Mouse (Mus musculus): ENCODE measurements around the gene AA986860. TPM values are rescaled to one million over a fixed set of nuclear protein-coding genes. Genes with fewer than 3 reads are reported as not detected.

The AA986860 gene
- polyA plus RNA-seq (2012; rRNA removed) = 0.67 and 0.72 TPM in 2 replicates

GRCm38 (mm10) chr1:130731741-130732337, at the start of gene AA986860:
AA986860 (plus strand) TSS chr1:130731976.

GRCm38 (mm10) chr1:130715561-130716217, 16.1 kb upstream of the AA986860 start, which contains the start of gene Gm29427:
Gm29427 (minus strand) TSS chr1:130715799.

GRCm38 (mm10) chr1:130717291-130717871, 14.4 kb upstream of the AA986860 start, which contains the start of gene Yod1:
Yod1 (plus strand) TSS chr1:130717327.

GRCm38 (mm10) chr1:130729153-130729552, 2.6 kb upstream of the AA986860 start, which contains the start of gene Pfkfb2:
Pfkfb2 (minus strand) TSS chr1:130729253.

Other genes starting within 250 kb of the AA986860 start
- not detected in 2 replicates for gene Zp3r, start 102.4 kb upstream of the AA986860 start, polyA plus RNA-seq (2012; rRNA removed)
- gene C4bp, start 70.3 kb upstream of the AA986860 start, polyA plus RNA-seq (2012; rRNA removed) = 0.02 and 0.04 TPM in 2 replicates
- 0.10 TPM in 1 of 2 replicates, not detected in the other for gene Gm29427, start 16.2 kb upstream of the AA986860 start, polyA plus RNA-seq (2012; rRNA removed)
- 2.9 and 5.2 TPM in 2 replicates for gene Yod1, start 14.6 kb upstream of the AA986860 start, polyA plus RNA-seq (2012; rRNA removed)
- 19.9 and 20.8 TPM in 2 replicates for gene Pfkfb2, start 2.7 kb upstream of the AA986860 start, polyA plus RNA-seq (2012; rRNA removed)
- 0.06 and 0.07 TPM in 2 replicates for gene Fcamr, start 68.9 kb downstream of the AA986860 start, polyA plus RNA-seq (2012; rRNA removed)
- gene Pigr, start 94.7 kb downstream of the AA986860 start, polyA plus RNA-seq (2012; rRNA removed) = 0.02 and 0.06 TPM in 2 replicates
- gene Fcmr, start 133.7 kb downstream of the AA986860 start, polyA plus RNA-seq (2012; rRNA removed) = not detected in 2 replicates
- gene Il24, start 155.5 kb downstream of the AA986860 start, polyA plus RNA-seq (2012; rRNA removed) = not detected in 2 replicates
- not detected in 2 replicates for gene Il20, start 179.5 kb downstream of the AA986860 start, polyA plus RNA-seq (2012; rRNA removed)
- gene Il19, start 208.1 kb downstream of the AA986860 start, polyA plus RNA-seq (2012; rRNA removed) = 0.07 and 0.10 TPM in 2 replicates